Mouse (Mus musculus) adrenal gland, postnatal 25 days (tissue): ENCODE results near the gene Gm9844. TPM values are rescaled to one million over a fixed set of nuclear protein-coding genes. Genes with fewer than 3 reads are reported as not detected.

Source experiments
- DNase-seq: peaks from one replicate; pipeline ENCODE4 v3.0.0; 2021; ENCODE audit warnings: mixed read lengths
- total RNA-seq: library from RNA; stranded (reverse); gene quantifications from 2 replicates; pipeline ENCODE4 v1.2.3, GENCODE M21; 2021

The Gm9844 gene
- total RNA-seq, 1 experiment from 2014 or later = 0.94 TPM

GRCm38 (mm10) chr7:24901842-24902241 is 39.8 kb downstream of the Gm9844 start:
- no peak for DNase-seq

- DNase-seq = no peak
Measured at GRCm38 (mm10) chr7:24902264-24902629, 40.2 kb downstream of the Gm9844 start.

- peak; percentile 76 for DNase-seq
Measured at GRCm38 (mm10) chr7:24902630-24903443, 40.8 kb downstream of the Gm9844 start, which contains the start of gene Arhgef1. Gene Arhgef1, plus strand, starts transcription at chr7:24902912.

DNA sequence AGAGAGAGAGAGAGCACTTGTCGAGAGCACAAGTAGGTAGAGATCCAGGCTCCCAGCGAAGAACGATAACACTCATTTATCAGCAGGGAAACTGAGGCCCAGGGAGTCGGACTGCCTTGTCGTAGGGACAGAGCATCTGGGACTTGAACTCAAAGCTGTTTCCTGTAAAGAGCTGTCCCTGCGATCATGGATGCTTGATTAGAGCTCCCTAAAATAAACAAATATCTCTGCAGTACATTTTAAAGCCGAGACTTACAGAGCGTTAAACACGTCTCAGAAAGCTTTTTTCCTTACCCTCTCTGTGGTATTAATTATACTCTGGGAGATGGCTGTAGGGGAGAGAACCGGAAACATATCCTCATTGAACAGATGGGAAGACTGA is 41.4 kb downstream of the Gm9844 start:
- DNase-seq = no peak

GRCm38 (mm10) chr7:24904070-24904483 is 42.1 kb downstream of the Gm9844 start:
- peak; percentile 95 for DNase-seq

DNA sequence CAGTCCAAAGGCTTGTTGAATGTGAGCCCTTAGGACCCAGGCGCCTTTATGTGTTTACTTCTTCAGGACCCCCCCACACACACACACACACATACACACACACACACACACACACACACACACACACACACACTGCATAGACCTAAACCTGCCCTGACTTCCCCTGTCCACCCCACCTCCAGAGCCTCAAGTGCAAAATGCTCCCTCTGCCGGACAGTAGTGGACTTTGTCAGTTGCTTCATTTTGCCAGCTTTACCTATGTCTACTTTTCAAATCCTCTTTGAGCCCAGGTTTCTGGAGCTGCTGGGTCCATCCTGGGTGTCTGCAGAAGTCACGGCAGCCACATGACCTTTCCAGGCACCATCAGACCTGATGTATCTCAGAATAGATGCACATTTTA is 42.9 kb downstream of the Gm9844 start:
- peak; percentile 53 for DNase-seq

GRCm38 (mm10) chr7:24906551-24906950 is 44.5 kb downstream of the Gm9844 start:
- DNase-seq = no peak

DNA sequence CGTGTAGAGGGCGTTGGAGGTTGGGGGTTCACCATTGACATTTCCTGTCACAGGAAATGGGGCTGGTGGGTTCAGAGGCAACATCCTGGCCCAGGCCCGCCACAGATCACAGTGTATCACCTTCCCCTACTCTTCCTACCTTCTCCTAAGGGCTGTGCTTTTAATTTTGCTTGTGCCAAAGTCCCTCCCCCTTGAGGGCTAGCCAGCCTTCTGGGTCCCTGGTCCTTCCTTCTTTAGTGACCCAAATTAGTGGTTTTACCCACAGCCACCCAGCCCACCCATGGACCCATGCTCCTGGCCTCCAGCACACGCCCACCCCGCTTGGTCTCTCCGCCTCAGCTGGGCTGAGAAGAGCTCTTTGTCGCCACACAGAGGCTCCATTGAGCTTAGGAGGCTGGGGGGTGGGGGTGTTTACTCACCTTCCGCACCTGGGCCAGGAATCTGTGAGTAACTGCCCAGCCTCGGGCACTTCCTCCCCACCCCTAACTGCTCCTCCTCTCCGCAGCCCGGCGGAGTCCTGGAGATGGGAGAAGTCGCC is 45.3 kb downstream of the Gm9844 start:
- DNase-seq = no peak

Other genes starting within 250 kb of the Gm9844 start
- gene Lypd3, start 225.7 kb upstream of the Gm9844 start, total RNA-seq = 1.5 and 1.7 TPM in 2 replicates
- gene Tex101, start 185.5 kb upstream of the Gm9844 start, total RNA-seq = not detected in 2 replicates
- not detected in 2 replicates for gene BC049730, start 153.0 kb upstream of the Gm9844 start, total RNA-seq
- not detected in 2 replicates for gene Gm4763, start 135.3 kb upstream of the Gm9844 start, total RNA-seq
- not detected in 2 replicates for gene Cd177, start 101.9 kb upstream of the Gm9844 start, total RNA-seq
- 0.36 TPM in 1 of 2 replicates, not detected in the other for gene Ceacam10, start 85.0 kb upstream of the Gm9844 start, total RNA-seq
- gene Lypd4, start 7.7 kb downstream of the Gm9844 start, total RNA-seq = not detected in 2 replicates
- gene Dmrtc2, start 7.8 kb downstream of the Gm9844 start, total RNA-seq = not detected in 2 replicates
- gene Rps19, start 22.2 kb downstream of the Gm9844 start, total RNA-seq = 564 and 876 TPM in 2 replicates
- 0.91 and 1.0 TPM in 2 replicates for gene Cd79a, start 35.2 kb downstream of the Gm9844 start, total RNA-seq
- 126 and 138 TPM in 2 replicates for gene Arhgef1, start 40.7 kb downstream of the Gm9844 start, total RNA-seq
- gene Gm4881, start 82.3 kb downstream of the Gm9844 start, total RNA-seq = not detected in 2 replicates
- 244 and 300 TPM in 2 replicates for gene Rabac1, start 110.5 kb downstream of the Gm9844 start, total RNA-seq
- 84.1 and 110 TPM in 2 replicates for gene Atp1a3, start 143.7 kb downstream of the Gm9844 start, total RNA-seq
- gene Grik5, start 210.1 kb downstream of the Gm9844 start, total RNA-seq = 15.4 and 22.6 TPM in 2 replicates
- 21.0 and 23.3 TPM in 2 replicates for gene Zfp574, start 210.4 kb downstream of the Gm9844 start, total RNA-seq